Mouse (Mus musculus) hindbrain, embryonic 16.5 days (tissue): ENCODE data around the gene Hoxd1. TPM values are rescaled to one million over a fixed set of nuclear protein-coding genes. Genes with fewer than 3 reads are reported as not detected.

Source experiments
- ATAC-seq: fragments of 200-750 bp; cut with Nextera tagmentation; 2 replicates; pipeline ENCODE4 v1.8.0; 2017; ENCODE audit warnings: moderate TSS enrichment, moderate library complexity
- H3K27ac ChIP-seq: fragments of 300-500 bp; sonication (generic); 2 replicates; pipeline ENCODE4 v1.5.1; 2014; ENCODE audit warnings: low read depth, mild to moderate bottlenecking, control low read depth, low read length, moderate library complexity
- H3K27me3 ChIP-seq: fragments of 300-500 bp; sonication (generic); replicated peaks from 2 replicates; pipeline ENCODE4 v1.6.1; 2014; ENCODE audit warnings: low read length; ENCODE audit not compliant: control insufficient read depth, insufficient read depth
- H3K36me3 ChIP-seq: fragments of 300-500 bp; sonication (generic); 2 replicates; pipeline ENCODE4 v1.6.1; 2014; ENCODE audit warnings: mild to moderate bottlenecking, low read length, moderate library complexity, mixed read lengths; ENCODE audit not compliant: control insufficient read depth, insufficient read depth
- H3K4me1 ChIP-seq: fragments of 300-500 bp; sonication (generic); 2 replicates; pipeline ENCODE4 v1.6.1; 2014; ENCODE audit warnings: low read depth, low read length; ENCODE audit not compliant: control insufficient read depth, insufficient read depth
- H3K4me2 ChIP-seq: fragments of 300-500 bp; sonication (generic); 2 replicates; pipeline ENCODE4 v1.6.1; 2014; ENCODE audit warnings: mild to moderate bottlenecking, low read length, control low read depth, moderate library complexity
- H3K4me3 ChIP-seq: fragments of 300-500 bp; sonication (generic); 2 replicates; pipeline ENCODE4 v1.5.1; 2014; ENCODE audit warnings: mild to moderate bottlenecking, low read length, control low read depth, moderate library complexity
- H3K9ac ChIP-seq: fragments of 300-500 bp; sonication (generic); 2 replicates; pipeline ENCODE4 v1.6.1; 2014; ENCODE audit warnings: low read depth, mild to moderate bottlenecking, control low read depth, low read length, moderate library complexity
- H3K9me3 ChIP-seq: fragments of 300-500 bp; sonication (generic); 2 replicates; pipeline ENCODE4 v1.6.1; 2014; ENCODE audit warnings: mild to moderate bottlenecking, low read length, moderate library complexity; ENCODE audit not compliant: control insufficient read depth
- WGBS: fragments of 180-500 bp; shearing (Covaris S2); extraction: QIAGEN DNeasy Blood & Tissue Kit; methylation state at CpG from one replicate; pipeline ENCODE4 v1.1.7; 2014; 5-methylcytosine and 5-hydroxymethylcytosine counted together
- polyA plus RNA-seq: library from polyadenylated mRNA; unstranded; fragments of >200 nt; fragmentation: Nextera tagmentation; extraction: Ambion mirVana; gene quantifications from 2 replicates; pipeline ENCODE4 v1.2.1, GENCODE M21; 2015

The Hoxd1 gene
- polyA plus RNA-seq, 1 experiment from 2014 or later = 1.1 TPM

GRCm38 (mm10) chr2:74722949-74723348 lies 39.8 kb upstream of the Hoxd1 start:
- Histone ChIP-seq H3K4me3 (0 out of 2 replicates have a peak overlapping the region, but pooled peaks have one; percentile 6), H3K4me1 (peaks cover 2% of the 10 kb centered on the region), H3K4me2 (peak overlapping the region; percentile 25), H3K27me3 (peaks cover 58% of the 10 kb centered on the region), H3K9me3 (no peaks in the 10 kb centered on the region), H3K27ac (no peak overlapping the region), H3K9ac (0 out of 2 replicates have a peak overlapping the region, but pooled peaks have one; percentile 7), H3K36me3 (no peaks in the 10 kb centered on the region)
- ATAC-seq = no peak
- WGBS = 8% methylated on average over 8 of the region's 8 CpGs

GRCm38 (mm10) chr2:74724244-74725015 lies 38.4 kb upstream of the Hoxd1 start:
- Histone ChIP-seq H3K4me2 (no peak overlapping the region), H3K27me3 (peaks cover 58% of the 10 kb centered on the region), H3K9me3 (no peaks in the 10 kb centered on the region), H3K9ac (no peak overlapping the region), H3K4me1 (peaks cover 2% of the 10 kb centered on the region), H3K36me3 (no peaks in the 10 kb centered on the region), H3K4me3 (no peak overlapping the region), H3K27ac (no peak overlapping the region)
- 18% methylated on average over 7 of the region's 7 CpGs for WGBS
- ATAC-seq = no peak

DNA sequence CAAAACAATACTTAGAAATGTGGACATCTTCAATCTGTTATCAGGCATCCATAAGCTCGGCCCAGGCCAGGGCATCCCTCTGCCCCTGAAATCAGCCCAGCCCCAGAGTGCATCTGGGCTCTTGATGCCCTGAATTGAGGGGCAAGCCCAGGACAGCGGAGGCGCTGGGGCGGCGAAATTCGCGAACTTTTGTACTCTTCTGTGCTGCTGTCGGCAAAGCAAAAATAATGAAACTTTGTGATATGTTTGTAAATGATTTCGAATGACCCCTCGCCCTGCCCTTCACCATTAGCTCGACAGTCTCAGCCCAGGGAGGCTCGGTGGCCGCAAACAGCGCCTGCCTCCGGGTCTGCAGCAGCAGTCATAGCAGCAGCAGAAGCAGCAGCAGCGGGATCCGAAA lies 37.6 kb upstream of the Hoxd1 start:
- peaks cover 2% of the 10 kb centered on the region for H3K4me1 ChIP-seq
- ATAC-seq = no peak
- H3K27me3 ChIP-seq = peaks cover 52% of the 10 kb centered on the region
- no peaks in the 10 kb centered on the region for H3K36me3 ChIP-seq
- no peak overlapping the region for H3K27ac ChIP-seq
- peak overlapping the region; percentile 9; the same call in 1 of the 2 replicates for H3K4me3 ChIP-seq
- H3K9ac ChIP-seq = no peak overlapping the region
- no peaks in the 10 kb centered on the region for H3K9me3 ChIP-seq
- H3K4me2 ChIP-seq = peak overlapping the region; percentile 35
- 10% methylated on average over 17 of the region's 17 CpGs for WGBS

DNA sequence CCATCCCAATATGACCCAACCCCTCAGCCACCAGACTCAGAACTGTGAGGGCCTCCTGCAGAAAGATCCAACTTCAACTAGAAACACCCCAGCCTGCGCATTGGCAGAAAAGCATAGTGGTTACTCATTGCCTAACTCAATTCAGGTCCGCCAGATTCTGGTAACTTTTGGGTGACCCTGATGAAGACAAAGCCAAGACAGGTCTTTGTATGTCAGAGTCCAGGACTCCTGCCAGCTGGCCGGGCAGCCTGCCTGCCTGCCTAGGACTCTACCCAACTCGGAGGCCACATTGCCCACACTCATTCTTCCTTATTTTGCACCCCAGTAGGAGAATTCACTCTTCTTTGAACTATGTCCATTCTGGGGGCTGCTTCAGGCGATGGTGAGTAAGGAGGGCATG lies 36.2 kb upstream of the Hoxd1 start, which contains the start of gene Gm28230:
Gene Gm28230 (plus strand): TSS at position 178 of the 400 bp plus-strand sequence.
- Histone ChIP-seq H3K4me3 (peak within 1 kb of the TSS; percentile 49), H3K4me1 (peaks cover 2% of the 10 kb centered on the region), H3K9ac (peak within 1 kb of the TSS; percentile 53), H3K36me3 (no peaks in the 10 kb centered on the region), H3K27ac (peak within 1 kb of the TSS; percentile 81), H3K4me2 (peak within 1 kb of the TSS; percentile 50), H3K27me3 (peaks cover 49% of the 10 kb centered on the region), H3K9me3 (no peaks in the 10 kb centered on the region)
- peak; percentile 59; the same call in 1 of the 2 replicates for ATAC-seq
- 6% methylated on average over 5 of the region's 5 CpGs for WGBS

GRCm38 (mm10) chr2:74726973-74727639 lies 35.7 kb upstream of the Hoxd1 start:
- peak; percentile 57; the same call in 1 of the 2 replicates for ATAC-seq
- peak overlapping the region; percentile 49 for H3K4me3 ChIP-seq
- no peaks in the 10 kb centered on the region for H3K36me3 ChIP-seq
- 1% methylated on average over 39 of the region's 43 CpGs for WGBS
- H3K27me3 ChIP-seq = peaks cover 47% of the 10 kb centered on the region
- peak overlapping the region; percentile 53 for H3K9ac ChIP-seq
- no peaks in the 10 kb centered on the region for H3K9me3 ChIP-seq
- H3K4me1 ChIP-seq = peaks cover 2% of the 10 kb centered on the region
- peak overlapping the region; percentile 81 for H3K27ac ChIP-seq
- H3K4me2 ChIP-seq = peak overlapping the region; percentile 50

DNA sequence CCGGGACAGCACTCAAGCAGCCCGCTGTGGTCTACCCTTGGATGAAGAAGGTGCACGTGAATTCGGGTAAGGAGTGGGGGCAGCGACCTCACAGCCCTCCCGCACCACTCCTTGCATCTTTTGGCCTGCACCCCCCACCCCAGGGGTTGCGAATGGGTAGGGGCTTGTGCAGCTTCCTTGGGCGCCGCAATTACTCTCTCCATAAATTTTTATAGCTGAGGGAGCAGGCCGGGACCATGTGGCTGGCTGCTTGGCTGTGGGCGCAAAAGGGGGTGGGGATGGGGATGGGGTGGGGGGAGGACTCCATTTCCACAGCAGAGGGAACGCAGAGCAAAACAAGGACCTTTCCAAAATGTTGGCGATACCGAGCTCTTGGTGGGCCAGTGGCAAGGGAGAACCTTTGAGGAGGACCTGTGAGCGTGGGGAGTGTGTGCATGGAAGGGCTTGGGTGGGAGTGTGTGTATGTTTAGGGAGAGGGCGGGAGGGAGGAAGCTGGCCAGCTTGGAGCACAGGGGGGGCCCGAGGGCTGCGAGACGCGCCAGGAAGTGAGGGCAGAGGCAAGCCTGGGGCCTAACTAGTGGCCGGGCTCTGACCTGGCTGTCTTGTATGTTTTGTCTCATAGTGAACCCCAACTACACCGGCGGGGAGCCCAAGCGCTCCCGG lies 35.0 kb upstream of the Hoxd1 start:
- Histone ChIP-seq H3K9me3 (no peaks in the 10 kb centered on the region), H3K36me3 (no peaks in the 10 kb centered on the region), H3K9ac (peak overlapping the region; percentile 53), H3K27ac (peak overlapping the region; percentile 81), H3K4me2 (peak overlapping the region; percentile 50), H3K4me3 (peak overlapping the region; percentile 49), H3K27me3 (peaks cover 44% of the 10 kb centered on the region), H3K4me1 (peaks cover 2% of the 10 kb centered on the region)
- ATAC-seq = peak; percentile 19; the same call in 1 of the 2 replicates
- whole genome bisulfite sequencing = 4% methylated on average over 24 of the region's 25 CpGs

DNA sequence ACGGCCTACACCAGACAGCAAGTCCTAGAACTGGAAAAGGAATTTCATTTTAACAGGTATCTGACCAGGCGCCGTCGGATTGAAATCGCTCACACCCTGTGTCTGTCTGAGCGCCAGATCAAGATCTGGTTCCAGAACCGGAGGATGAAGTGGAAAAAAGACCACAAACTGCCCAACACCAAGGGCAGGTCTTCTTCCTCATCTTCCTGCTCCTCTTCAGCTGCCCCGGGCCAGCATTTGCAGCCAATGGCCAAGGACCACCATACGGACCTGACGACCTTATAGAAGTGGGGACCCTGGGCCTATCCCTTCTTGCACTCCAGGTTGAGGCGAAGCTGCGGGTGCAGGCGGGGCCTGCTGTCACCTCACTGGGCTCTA lies 34.5 kb upstream of the Hoxd1 start:
- Histone ChIP-seq H3K4me2 (peak overlapping the region; percentile 50), H3K27ac (peak overlapping the region; percentile 68), H3K9ac (peak overlapping the region; percentile 53), H3K9me3 (no peaks in the 10 kb centered on the region), H3K4me1 (peaks cover 2% of the 10 kb centered on the region), H3K27me3 (peaks cover 39% of the 10 kb centered on the region), H3K4me3 (peak overlapping the region; percentile 49), H3K36me3 (no peaks in the 10 kb centered on the region)
- 12% methylated on average over 13 of the region's 13 CpGs for WGBS
- ATAC-seq = no peak

DNA sequence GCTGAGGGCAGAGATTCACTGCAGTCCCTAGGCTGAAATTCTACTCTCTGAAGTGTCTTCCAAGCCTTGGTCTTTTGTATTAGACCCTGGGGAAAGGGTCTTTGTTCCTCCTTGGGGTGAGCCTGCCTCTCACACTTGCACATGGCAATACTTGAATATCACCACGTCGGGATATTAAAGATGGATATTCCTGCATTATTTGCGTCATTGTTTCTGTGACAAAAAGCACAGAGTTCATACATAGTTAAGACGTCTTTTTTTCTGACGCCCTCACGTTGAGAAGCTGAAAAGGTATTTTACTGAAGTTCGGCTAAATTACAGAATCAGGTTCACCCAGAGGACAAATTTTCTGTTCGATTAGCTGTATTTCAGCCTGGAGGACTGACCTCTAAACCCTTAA lies 32.4 kb upstream of the Hoxd1 start:
- Histone ChIP-seq H3K27ac (no peak overlapping the region; the same call in 1 of the 2 replicates), H3K4me1 (peaks cover 2% of the 10 kb centered on the region)

More for the DNA sequence above, 32.4 kb upstream of the Hoxd1 start:
- Histone ChIP-seq H3K4me2 (peak overlapping the region; percentile 67), H3K9me3 (no peaks in the 10 kb centered on the region), H3K36me3 (no peaks in the 10 kb centered on the region), H3K4me3 (no peak overlapping the region; the same call in 1 of the 2 replicates), H3K27me3 (peaks cover 29% of the 10 kb centered on the region), H3K9ac (0 out of 2 replicates have a peak overlapping the region, but pooled peaks have one; percentile 4)
- no peak for ATAC-seq
- WGBS = 7% methylated on average over 8 of the region's 8 CpGs
